Mouse (Mus musculus) testis, adult 2 months (tissue): ENCODE data around the gene BC025920.

ENCODE experiments used
- CTCF ChIP-seq: fragments of 200-500 bp; IDR thresholded peaks from 2 replicates; pipeline ENCODE4 v1.5.1; 2012; ENCODE audit warnings: low read depth, mild to moderate bottlenecking, inconsistent platforms, low read length, moderate library complexity; ENCODE audit not compliant: control insufficient read depth, insufficient read depth, insufficient replicate concordance
- POLR2A ChIP-seq: fragments of 200-500 bp; IDR thresholded peaks from 2 replicates; pipeline ENCODE4 v1.6.1; 2012; ENCODE audit warnings: low read depth, mild to moderate bottlenecking, inconsistent platforms, low read length, moderate library complexity; ENCODE audit not compliant: control insufficient read depth

DNA sequence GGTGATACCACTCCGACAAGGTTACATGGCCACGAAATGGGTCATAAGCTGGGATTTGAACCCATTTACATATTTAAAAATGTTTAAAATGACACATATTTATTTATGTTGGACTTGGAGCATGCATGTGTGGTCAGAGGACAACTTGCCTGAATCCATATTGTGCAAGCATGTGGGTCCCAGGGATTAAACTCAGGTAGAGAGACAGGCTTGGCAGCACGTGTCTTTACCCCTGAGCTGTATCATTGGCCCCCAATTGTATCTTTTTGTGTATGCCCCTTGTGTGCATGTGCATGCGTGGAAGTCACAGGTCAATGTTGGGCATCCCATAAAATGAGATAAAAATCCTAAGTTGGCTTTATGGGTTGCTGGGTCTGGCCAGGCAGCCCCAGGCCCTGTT, 39.3 kb downstream of the BC025920 start:
- TF ChIP-seq CTCF (no peak), POLR2A (no peak)
